ENCODE assay signal across 8 mouse cellular contexts in the genomic region with DNA sequence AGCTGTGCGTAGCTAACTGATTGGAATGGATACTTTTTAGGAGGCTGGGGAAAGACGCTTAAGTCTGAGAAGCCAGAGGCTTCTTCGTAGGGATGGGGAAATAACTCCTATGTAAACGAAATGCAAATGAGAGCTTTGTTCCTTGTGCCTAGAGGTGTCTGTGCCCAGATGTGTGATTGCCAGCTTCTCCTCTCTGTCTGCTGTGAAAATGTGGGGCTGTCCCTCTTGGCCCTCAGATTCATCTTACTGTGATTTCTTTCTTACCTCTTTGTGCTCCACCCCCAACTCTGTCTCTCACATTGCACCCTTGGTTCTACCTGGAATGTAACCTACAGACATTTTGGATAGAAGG. TPM values are rescaled to one million over a fixed set of nuclear protein-coding genes. Genes with fewer than 3 reads are reported as not detected.
DNase-seq lines count a peak whose midpoint lies in the region; ATAC-seq and TF ChIP-seq lines count a peak whose summit lies in the region.

No protein-coding gene starts in this region.

- ATAC-seq in kidney, embryonic 16.5 days (ENCODE audit: low FRiP score, low TSS enrichment): no peak
- no peak for ATAC-seq in embryonic facial prominence, embryonic 12.5 days (ENCODE audit: insufficient number of reproducible peaks, insufficient read depth, low FRiP score, low TSS enrichment)
- no peak for ATAC-seq in intestine, embryonic 15.5 days

- peak overlapping the region; percentile 99 for H3K4me2 ChIP-seq in kidney, embryonic 16.5 days (replicated peaks; ENCODE audit: low read depth, low read length)
- peak overlapping the region; percentile 97 for H3K4me2 ChIP-seq in embryonic facial prominence, embryonic 12.5 days (replicated peaks)
- H3K4me2 ChIP-seq in intestine, embryonic 15.5 days (replicated peaks): peak overlapping the region; percentile 92
- H3K4me2 ChIP-seq in myocyte (ENCODE audit: low read depth): peak overlapping the region; percentile 90

- no peaks in the 10 kb centered on the region for H3K27me3 ChIP-seq in kidney, embryonic 16.5 days (ENCODE audit: insufficient read depth, low read length)
- peaks cover 15% of the 10 kb centered on the region for H3K27me3 ChIP-seq in embryonic facial prominence, embryonic 12.5 days
- no peaks in the 10 kb centered on the region for H3K27me3 ChIP-seq in intestine, embryonic 15.5 days (replicated peaks)
- no peaks in the 10 kb centered on the region for H3K27me3 ChIP-seq in myocyte (ENCODE audit: control insufficient read depth, insufficient read depth, insufficient read length)

- peaks cover 26% of the 10 kb centered on the region for H3K4me1 ChIP-seq in kidney, embryonic 16.5 days (ENCODE audit: insufficient read depth, low read length)
- H3K4me1 ChIP-seq in embryonic facial prominence, embryonic 12.5 days: peaks cover 29% of the 10 kb centered on the region
- H3K4me1 ChIP-seq in intestine, embryonic 15.5 days (replicated peaks): peaks cover 32% of the 10 kb centered on the region

- H3K9me3 ChIP-seq in kidney, embryonic 16.5 days (ENCODE audit: low read length): no peaks in the 10 kb centered on the region
- no peaks in the 10 kb centered on the region for H3K9me3 ChIP-seq in embryonic facial prominence, embryonic 12.5 days
- no peaks in the 10 kb centered on the region for H3K9me3 ChIP-seq in intestine, embryonic 15.5 days

- no peak overlapping the region for H3ac ChIP-seq in myocyte (ENCODE audit: control insufficient read depth, insufficient read length)

- H3K36me3 ChIP-seq in kidney, embryonic 16.5 days (ENCODE audit: insufficient read depth, low read length): 0 out of 2 replicates have a peak, but pooled peaks cover 5% of the 10 kb centered on the region
- no peaks in the 10 kb centered on the region; the same call in 1 of the 2 replicates for H3K36me3 ChIP-seq in embryonic facial prominence, embryonic 12.5 days
- peaks cover 3% of the 10 kb centered on the region; the same call in 1 of the 2 replicates for H3K36me3 ChIP-seq in intestine, embryonic 15.5 days
- H3K36me3 ChIP-seq in myocyte (ENCODE audit: control insufficient read depth, insufficient read depth): no peaks in the 10 kb centered on the region

- peaks cover 7% of the 10 kb centered on the region for H3K79me2 ChIP-seq in myocyte (ENCODE audit: control insufficient read depth, insufficient read depth)

- H3K9ac ChIP-seq in kidney, embryonic 16.5 days (replicated peaks; ENCODE audit: low read length): peak overlapping the region; percentile 85
- peak overlapping the region; percentile 55; the same call in 1 of the 2 replicates for H3K9ac ChIP-seq in embryonic facial prominence, embryonic 12.5 days
- H3K9ac ChIP-seq in intestine, embryonic 15.5 days: peak overlapping the region; percentile 52

- intact Hi-C loops in left cerebral cortex, postnatal 25 days (cut with DNase I): loop anchor here (2.0 kb wide), 1 partner anchor 92 kb away; no protein-coding TSS in a partner anchor

- DNase-seq in kidney, postnatal 14 days: no peak
- no peak for DNase-seq in gastrocnemius, postnatal 25 days
- DNase-seq in urinary bladder, postnatal 36 days (ENCODE audit: low spot score in 2 of 2): no peak
- no peak for DNase-seq in left cerebral cortex, postnatal 25 days (ENCODE audit: low spot score in 2 of 2)

- peak overlapping the region; percentile 73 for H3K4me3 ChIP-seq in kidney, embryonic 16.5 days (ENCODE audit: low read length)
- peak overlapping the region; percentile 50 for H3K4me3 ChIP-seq in embryonic facial prominence, embryonic 12.5 days
- peak overlapping the region; percentile 61 for H3K4me3 ChIP-seq in intestine, embryonic 15.5 days (replicated peaks)
- peak overlapping the region; percentile 99 for H3K4me3 ChIP-seq in myocyte

- WGBS in kidney, embryonic 16.5 days: 2% methylated on average over 4 of the region's 4 CpGs
- WGBS in embryonic facial prominence, embryonic 12.5 days: 2% methylated on average over 4 of the region's 4 CpGs
- WGBS in intestine, embryonic 15.5 days: under 1% methylated on average over 4 of the region's 4 CpGs

- no peak for TF ChIP-seq POLR2A in myocyte (IDR thresholded peaks at IDR 0.05; ENCODE audit: insufficient read length, low read depth)

- peak overlapping the region; percentile 27 for H3K27ac ChIP-seq in kidney, embryonic 16.5 days (ENCODE audit: low read length)
- H3K27ac ChIP-seq in embryonic facial prominence, embryonic 12.5 days: no peak overlapping the region
- no peak overlapping the region for H3K27ac ChIP-seq in intestine, embryonic 15.5 days

TF ChIP-seq in myocyte, 11 proteins besides CTCF, POLR2A, EP300 and RAD21:
- no peak for TF ChIP-seq POLR2AphosphoS2 (IDR thresholded peaks at IDR 0.05; ENCODE audit: insufficient read length, low read depth)
- TF ChIP-seq MAX (IDR thresholded peaks at IDR 0.05; ENCODE audit: low read depth): no peak
- TF ChIP-seq SRF (IDR thresholded peaks at IDR 0.05; ENCODE audit: control insufficient read depth, insufficient read length, low read depth): no peak
- TF ChIP-seq TCF3 (IDR thresholded peaks at IDR 0.05; ENCODE audit: insufficient read length, low read depth): no peak
- TF ChIP-seq MYOD1 (IDR thresholded peaks at IDR 0.05; ENCODE audit: control insufficient read depth in 1 of 3, insufficient read length in 2 of 3, low read depth in 2 of 3): no peak

RNA-seq across cellular contexts. Expression of gene Zbtb7b, which starts 2.1 kb away (rescaled TPM):
- 3.3 and 3.5 TPM in 2 replicates for polyA plus RNA-seq in kidney, embryonic 16.5 days (2015; fragmentation: Nextera tagmentation; extraction: Ambion mirVana)
- 0.83 and 1.9 TPM in 2 replicates for polyA plus RNA-seq in embryonic facial prominence, embryonic 12.5 days (2016; fragmentation: Nextera tagmentation; extraction: Ambion mirVana)
- polyA plus RNA-seq in intestine, embryonic 15.5 days (2015; fragmentation: Nextera tagmentation; extraction: Ambion mirVana): 8.9 and 10.4 TPM in 2 replicates
- polyA plus RNA-seq in myocyte (2012; fragmentation: generic; extraction: Trizol): 47.0 TPM
- 10 to 100 TPM; 23.0 to 23.7 TPM for total RNA-seq in gastrocnemius, postnatal 25 days (2021)
- 10 to 100 TPM; 11.9 to 14.8 TPM for total RNA-seq in left cerebral cortex, postnatal 25 days (2021)

RNA-seq across cellular contexts. Expression of gene Lenep, which starts 6.0 kb away (rescaled TPM):
- polyA plus RNA-seq in kidney, embryonic 16.5 days (2015; fragmentation: Nextera tagmentation; extraction: Ambion mirVana): 0.18 and 1.3 TPM in 2 replicates
- 0.09 and 0.64 TPM in 2 replicates for polyA plus RNA-seq in embryonic facial prominence, embryonic 12.5 days (2016; fragmentation: Nextera tagmentation; extraction: Ambion mirVana)
- not detected in 2 replicates for polyA plus RNA-seq in intestine, embryonic 15.5 days (2015; fragmentation: Nextera tagmentation; extraction: Ambion mirVana)
- not detected for polyA plus RNA-seq in myocyte (2012; fragmentation: generic; extraction: Trizol)
- total RNA-seq in gastrocnemius, postnatal 25 days (2021): 1 to 10 TPM in 1 of 2 experiments, not detected in 1; 1.2 TPM
- total RNA-seq in left cerebral cortex, postnatal 25 days (2021): 1 to 10 TPM in 1 of 2 experiments, not detected in 1; 3.0 TPM

RNA-seq across cellular contexts. Expression of gene Flad1, which starts 15.0 kb away (rescaled TPM):
- 35.0 and 39.3 TPM in 2 replicates for polyA plus RNA-seq in kidney, embryonic 16.5 days (2015; fragmentation: Nextera tagmentation; extraction: Ambion mirVana)
- polyA plus RNA-seq in embryonic facial prominence, embryonic 12.5 days (2016; fragmentation: Nextera tagmentation; extraction: Ambion mirVana): 30.3 TPM in 2 replicates
- 32.9 and 33.3 TPM in 2 replicates for polyA plus RNA-seq in intestine, embryonic 15.5 days (2015; fragmentation: Nextera tagmentation; extraction: Ambion mirVana)
- polyA plus RNA-seq in myocyte (2012; fragmentation: generic; extraction: Trizol): 19.8 TPM
- total RNA-seq in gastrocnemius, postnatal 25 days (2021): 10 to 100 TPM; 43.3 to 44.5 TPM
- 10 to 100 TPM; 32.6 to 32.9 TPM for total RNA-seq in left cerebral cortex, postnatal 25 days (2021)

RNA-seq across cellular contexts. Expression of gene Cks1b, which starts 21.6 kb away (rescaled TPM):
- 483 and 495 TPM in 2 replicates for polyA plus RNA-seq in kidney, embryonic 16.5 days (2015; fragmentation: Nextera tagmentation; extraction: Ambion mirVana)
- 480 and 499 TPM in 2 replicates for polyA plus RNA-seq in embryonic facial prominence, embryonic 12.5 days (2016; fragmentation: Nextera tagmentation; extraction: Ambion mirVana)
- 383 and 386 TPM in 2 replicates for polyA plus RNA-seq in intestine, embryonic 15.5 days (2015; fragmentation: Nextera tagmentation; extraction: Ambion mirVana)
- 113 TPM for polyA plus RNA-seq in myocyte (2012; fragmentation: generic; extraction: Trizol)
- total RNA-seq in gastrocnemius, postnatal 25 days (2021): 1 to 10 TPM; 3.1 to 3.4 TPM
- total RNA-seq in left cerebral cortex, postnatal 25 days (2021): 1 to 10 TPM; 1.9 to 3.1 TPM

RNA-seq across cellular contexts. Expression of gene Shc1, which starts 21.6 kb away (rescaled TPM):
- polyA plus RNA-seq in kidney, embryonic 16.5 days (2015; fragmentation: Nextera tagmentation; extraction: Ambion mirVana): 115 and 118 TPM in 2 replicates
- 94.5 and 97.5 TPM in 2 replicates for polyA plus RNA-seq in embryonic facial prominence, embryonic 12.5 days (2016; fragmentation: Nextera tagmentation; extraction: Ambion mirVana)
- polyA plus RNA-seq in intestine, embryonic 15.5 days (2015; fragmentation: Nextera tagmentation; extraction: Ambion mirVana): 85.6 and 87.3 TPM in 2 replicates
- 95.5 TPM for polyA plus RNA-seq in myocyte (2012; fragmentation: generic; extraction: Trizol)
- total RNA-seq in gastrocnemius, postnatal 25 days (2021): 10 to 100 TPM; 21.1 to 23.8 TPM
- 10 to 100 TPM; 10.7 to 14.6 TPM for total RNA-seq in left cerebral cortex, postnatal 25 days (2021)
